Mouse (Mus musculus) embryonic fibroblast, embryonic 13.5 days (primary cell): ENCODE measurements at regions not wholly inside any gene's neighbourhood (a gene's known extent, or its start where the extent isn't known, plus 50 kb on each side); places are given as distances from the start of the nearest gene placed in this dataset.

ENCODE experiments used
- CTCF ChIP-seq: IDR thresholded peaks from 2 replicates; pipeline ENCODE4 v1.5.1; 2011; ENCODE audit warnings: mild to moderate bottlenecking, control low read depth, low read length, moderate library complexity, borderline replicate concordance; ENCODE audit not compliant: insufficient read depth
- POLR2A ChIP-seq: IDR thresholded peaks from 2 replicates; pipeline ENCODE4 v1.6.1; 2011; ENCODE audit warnings: low read depth, mild to moderate bottlenecking, control low read depth, low read length, moderate library complexity

GRCm38 (mm10) chr10:15586081-15586480, 868.1 kb upstream of the Gje1 start:
- no peak for TF ChIP-seq CTCF
- TF ChIP-seq POLR2A: no peak
